Mouse (Mus musculus): ENCODE results near the gene Ngef.

GRCm38 (mm10) chr1:87486386-87486785, 87.3 kb downstream of the Ngef start:
- TF ChIP-seq POLR2A (IDR thresholded peaks at IDR 0.05; ENCODE audit: borderline replicate concordance, control insufficient read depth, low read depth, low read length) (no peak), CTCF (IDR thresholded peaks at IDR 0.05; ENCODE audit: control insufficient read depth, insufficient read depth, low read length) (no peak)
